Mouse (Mus musculus) T-helper 1 cell (primary cell): ENCODE measurements around the gene Rpia.

Experiments used
- in situ Hi-C: fragments of 300-600 bp; cut with MboI, MseI; formaldehyde crosslinking; loops from one replicate; pipeline ENCODE4 v1.15.1; 2025; ENCODE audit warnings: high pct_unique_total_duplicates

The Rpia gene

DNA sequence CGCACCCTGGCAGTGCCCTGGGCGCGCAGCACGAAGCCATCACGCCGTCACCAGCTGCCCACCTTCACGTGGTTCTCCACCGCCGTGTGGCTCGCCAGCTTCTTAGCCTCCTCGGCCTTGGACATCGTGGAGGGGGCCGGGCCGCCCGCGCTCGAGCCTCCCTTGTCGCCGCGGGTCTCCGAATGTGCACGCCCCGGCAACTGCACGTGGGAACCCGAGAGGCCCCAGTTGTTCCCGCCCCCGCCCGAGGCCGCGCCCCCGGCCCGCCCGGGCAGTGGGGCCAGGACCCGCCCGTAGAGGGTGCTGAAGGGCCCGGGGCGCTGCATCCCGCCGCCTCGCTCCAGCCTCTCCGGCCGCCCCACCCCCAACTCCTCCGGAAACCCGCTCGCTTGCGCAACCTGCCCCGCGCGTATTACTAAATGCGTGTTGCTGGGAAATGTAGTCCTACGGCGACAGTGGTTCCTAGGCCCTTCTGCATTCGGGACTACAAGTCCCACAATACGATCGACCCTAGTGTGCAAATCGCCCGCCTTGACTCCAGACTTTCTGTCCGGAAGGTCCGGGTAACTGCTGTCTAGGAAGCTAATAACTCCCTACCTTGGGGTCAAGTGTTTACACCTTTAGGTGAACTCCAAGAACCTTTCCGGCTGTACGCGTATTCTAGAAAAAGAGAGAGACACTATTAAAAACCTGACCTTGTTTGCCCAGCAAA lies at the start of gene Rpia:
TSS of gene Rpia (minus strand) at position 409 of the 712 bp plus-strand sequence.
- in situ Hi-C loops = no loop called here

DNA sequence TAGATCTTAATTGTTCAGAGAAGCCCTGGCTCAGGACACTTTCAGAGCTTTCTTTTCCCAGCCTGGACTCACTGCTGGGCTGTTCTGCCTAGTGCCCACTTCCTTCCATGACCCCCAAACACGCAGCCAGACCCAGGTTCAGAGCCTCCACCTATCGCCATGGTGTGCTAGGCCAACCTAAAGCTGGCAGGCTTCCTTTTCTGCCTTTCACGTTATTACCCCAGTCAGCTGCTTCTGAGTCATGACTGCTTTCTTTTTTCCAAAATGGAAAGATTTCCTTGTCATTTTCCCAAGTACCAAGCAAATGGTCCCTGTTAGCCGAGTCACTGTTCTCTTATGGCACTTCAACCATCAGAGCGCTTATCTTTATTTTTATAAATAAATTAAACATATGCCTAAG lies 48.2 kb upstream of the Rpia start:
- in situ Hi-C loops = no loop called here

DNA sequence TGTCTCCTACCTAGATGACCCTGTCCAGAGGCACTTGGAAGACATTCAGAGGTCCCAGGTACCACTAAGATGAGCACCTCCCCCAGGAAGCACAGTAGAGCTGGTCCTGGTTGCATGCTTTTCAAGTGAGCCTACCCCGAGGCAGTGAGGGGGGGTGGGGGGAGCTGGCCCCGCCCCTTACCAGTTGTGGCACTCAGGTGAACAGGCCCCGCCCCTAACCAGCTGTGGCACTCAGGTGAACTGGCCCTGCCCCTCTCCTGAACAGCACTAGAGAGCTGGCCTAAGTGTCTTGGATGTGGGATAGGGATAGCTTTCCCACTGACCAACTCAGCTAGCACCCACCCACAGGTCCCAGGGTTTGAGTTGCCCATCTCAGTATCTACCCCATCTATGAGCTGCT lies 46.5 kb upstream of the Rpia start:
- in situ Hi-C loops = loop anchor here (10.0 kb wide), 1 partner anchor 1776 kb away; the partner anchor contains the start of gene Tgoln1

DNA sequence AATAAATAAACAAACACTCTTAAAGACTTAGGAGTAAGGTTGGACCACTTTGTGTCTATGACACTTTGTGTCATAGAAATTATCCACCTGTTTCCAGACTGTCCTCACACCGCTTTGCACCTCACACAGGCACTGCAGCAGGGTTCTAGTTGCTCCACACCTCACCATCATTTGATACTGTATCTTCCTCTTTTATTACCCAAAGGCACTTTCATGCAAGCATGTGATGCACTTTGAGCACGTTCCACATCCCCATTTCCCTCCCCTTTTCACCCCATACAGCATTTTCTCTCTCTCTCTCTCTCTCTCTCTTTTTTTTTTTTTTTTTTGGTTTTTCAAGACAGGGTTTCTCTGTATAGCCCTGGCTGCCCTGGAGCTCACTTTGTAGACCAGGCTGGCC lies 45.3 kb upstream of the Rpia start:
- in situ Hi-C loops = loop anchor here (10.0 kb wide), 1 partner anchor 1778 kb away; the partner anchor contains the start of gene Tgoln1

DNA sequence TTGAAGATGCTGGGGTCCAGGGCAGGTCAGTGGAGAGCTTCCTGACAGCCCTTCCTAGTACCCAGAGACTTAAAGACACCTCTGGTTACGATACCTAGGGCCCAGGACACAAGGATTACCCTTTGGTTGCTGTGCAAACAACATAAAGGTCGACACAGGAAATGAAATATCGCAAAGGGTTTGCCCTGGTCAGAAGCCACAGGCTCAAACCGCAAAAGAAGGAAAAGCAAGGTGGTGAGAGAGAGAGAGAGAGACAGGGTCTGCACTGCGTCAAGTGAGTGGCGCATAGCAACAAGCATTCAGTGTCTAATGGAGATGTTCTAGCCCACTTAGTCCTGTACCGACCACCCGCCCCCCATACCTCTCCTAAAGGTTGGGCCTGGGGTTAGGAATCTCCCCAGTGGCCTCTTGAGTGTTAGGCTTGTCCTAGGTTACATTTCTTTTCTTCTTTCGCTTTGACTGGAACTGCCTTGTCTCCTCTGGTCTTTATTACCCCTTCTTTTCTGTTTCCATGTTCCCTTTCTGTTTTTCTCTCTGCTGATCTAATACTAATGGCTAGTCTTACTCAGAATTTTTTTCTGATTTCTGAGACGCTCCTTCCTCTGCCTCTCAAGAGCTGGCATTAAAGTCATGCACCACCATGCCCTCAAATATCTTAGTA lies 39.3 kb upstream of the Rpia start:
- in situ Hi-C loops = loop anchor here (10.0 kb wide), 1 partner anchor 1783 kb away; the partner anchor contains the start of gene Tgoln1

DNA sequence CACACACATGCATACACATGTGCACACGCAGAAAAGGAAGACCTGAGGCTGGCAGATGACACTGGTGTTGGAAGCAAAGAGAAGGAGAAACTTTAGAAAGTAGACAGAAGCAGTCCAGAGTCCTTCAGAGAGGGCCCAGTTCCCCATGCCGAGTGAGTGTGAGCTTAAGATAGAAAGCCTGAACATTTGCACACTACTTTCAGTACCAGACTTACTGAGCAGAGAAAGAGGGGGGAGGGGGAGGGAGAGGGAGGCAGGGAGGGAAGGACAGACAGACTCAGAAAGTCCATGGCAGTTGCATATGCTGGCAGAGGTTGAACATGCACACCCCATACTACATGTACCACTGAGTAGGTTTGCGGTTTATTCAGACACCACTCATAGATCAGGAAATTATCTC lies 38.5 kb upstream of the Rpia start:
- in situ Hi-C loops = loop anchor here (10.0 kb wide), 1 partner anchor 1784 kb away; the partner anchor contains the start of gene Tgoln1

DNA sequence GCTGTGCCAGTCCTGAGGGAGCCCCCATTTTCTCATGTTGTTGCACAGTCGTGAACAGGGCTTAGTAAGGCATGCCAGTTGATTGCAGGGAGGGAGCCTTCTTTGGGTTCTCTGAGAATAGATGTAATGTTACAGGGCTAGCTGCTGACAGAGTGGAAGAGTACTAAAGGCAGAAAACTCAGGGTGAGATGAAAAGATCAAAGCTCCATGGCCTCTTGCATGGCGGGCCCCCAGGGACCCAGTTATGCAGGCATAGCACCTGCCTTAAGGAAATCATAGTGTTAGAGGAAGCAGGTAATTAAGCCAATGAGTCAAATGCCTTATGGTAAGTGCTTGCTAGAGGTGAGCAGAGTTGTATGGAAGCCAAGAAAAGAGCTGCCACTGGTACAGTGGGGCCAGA lies 37.4 kb upstream of the Rpia start:
- in situ Hi-C loops = no loop called here

DNA sequence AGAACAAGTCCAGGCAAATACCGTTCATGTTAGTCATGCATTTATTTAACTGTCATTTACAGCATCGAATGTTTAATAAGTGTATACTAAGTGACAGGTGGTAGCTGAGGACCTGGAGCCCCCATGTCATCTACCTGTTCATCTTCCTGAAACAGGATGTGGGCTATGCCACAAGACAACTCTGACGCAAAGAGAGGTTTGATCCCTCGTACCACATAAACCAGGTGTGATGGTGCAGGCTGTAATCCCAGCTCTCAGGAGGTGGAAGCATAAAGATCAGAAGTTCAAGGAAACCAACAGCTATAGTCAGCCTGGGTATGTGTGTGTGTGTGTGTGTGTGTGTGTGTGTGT lies 32.9 kb upstream of the Rpia start:
- in situ Hi-C loops = loop anchor here (5.0 kb wide), 1 partner anchor 52 kb away; no protein-coding TSS in a partner anchor

DNA sequence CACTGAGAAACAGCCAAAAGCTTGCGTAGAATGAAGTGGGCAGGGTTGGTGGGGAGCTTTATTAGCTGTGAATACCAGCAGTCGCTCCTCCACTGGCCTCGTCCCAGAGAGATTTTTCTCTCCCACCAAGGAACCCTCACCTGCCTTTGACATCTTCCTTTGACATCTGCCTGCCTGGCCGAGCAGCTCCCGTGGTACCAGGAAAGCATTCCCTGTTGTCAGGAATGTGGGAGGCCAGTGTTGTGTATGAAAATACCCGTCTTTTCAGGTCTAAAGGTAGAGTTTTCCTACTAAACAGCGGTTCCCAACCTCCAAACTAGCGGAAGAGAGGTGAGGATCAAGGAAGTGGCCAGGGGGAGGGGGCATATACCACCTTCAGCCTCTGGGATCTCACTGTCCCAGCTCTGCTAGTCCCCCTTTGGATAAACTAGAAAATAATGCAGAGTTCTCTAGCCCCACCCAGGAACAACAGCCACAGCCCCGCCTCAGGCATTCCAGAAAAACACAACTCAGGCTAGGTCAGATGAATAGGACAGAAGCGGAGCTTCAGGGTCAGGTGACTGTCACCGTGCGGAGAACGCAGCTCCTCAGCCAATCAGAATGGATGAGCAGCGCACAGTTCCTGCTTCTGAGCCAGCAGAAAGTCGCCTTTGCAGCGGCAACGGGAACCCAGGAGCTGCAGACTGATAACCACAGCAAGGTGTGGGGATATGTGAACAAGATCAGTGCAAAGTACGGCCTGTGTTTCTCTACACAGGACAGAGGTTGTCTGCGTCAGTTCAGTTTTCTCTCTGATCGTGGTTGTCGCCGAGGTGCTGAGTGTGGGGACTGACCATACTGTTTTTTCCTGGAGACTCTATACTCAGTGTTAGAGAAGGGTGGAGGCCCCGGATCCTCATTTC lies 32.3 kb upstream of the Rpia start:
- in situ Hi-C loops = loop anchor here (5.0 kb wide), 1 partner anchor 53 kb away; no protein-coding TSS in a partner anchor

DNA sequence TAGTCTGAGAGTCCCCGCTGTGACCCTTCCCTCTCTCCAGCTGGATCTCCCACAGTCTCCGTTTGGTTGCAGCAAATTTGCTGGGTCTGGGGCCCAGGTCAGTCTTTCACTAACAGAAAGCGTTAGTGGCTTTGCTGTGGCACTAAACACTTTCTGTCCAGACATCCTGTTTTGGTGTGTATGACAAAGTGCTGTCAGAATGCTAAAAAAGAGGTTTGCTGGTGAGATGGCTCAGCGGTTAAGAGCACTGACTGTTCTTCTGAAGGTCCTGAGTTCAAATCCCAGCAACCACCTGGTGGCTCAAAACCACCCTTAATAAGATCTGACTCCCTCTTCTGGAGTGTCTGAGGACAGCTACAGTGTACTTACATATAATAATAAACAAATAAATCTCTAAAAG lies 31.2 kb upstream of the Rpia start:
- in situ Hi-C loops = loop anchor here (5.0 kb wide), 1 partner anchor 54 kb away; no protein-coding TSS in a partner anchor

DNA sequence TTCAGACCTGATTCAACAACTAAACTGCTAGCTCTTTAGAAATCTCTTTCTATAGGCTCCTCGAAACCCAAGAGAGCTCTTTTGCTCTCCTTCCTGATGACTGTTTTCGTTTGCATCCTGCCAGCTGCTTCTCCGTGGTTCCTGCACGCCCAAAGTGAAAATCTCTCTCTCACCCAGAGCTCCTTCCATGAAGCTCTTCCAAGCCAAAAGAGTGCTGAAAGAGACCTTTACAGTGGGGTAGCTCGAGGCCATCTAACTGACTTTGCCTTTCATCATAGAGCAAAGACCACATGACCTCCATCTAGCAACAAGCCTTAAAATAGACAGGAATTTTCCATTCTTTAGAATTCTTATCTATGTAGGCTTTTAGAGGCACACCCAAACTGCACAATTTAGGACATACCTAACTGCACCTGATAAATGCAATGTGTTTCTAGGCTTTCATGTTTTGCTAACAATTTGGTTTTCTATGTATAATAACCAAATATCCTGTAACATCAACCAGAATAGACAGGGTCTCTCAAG lies 30.4 kb upstream of the Rpia start:
- in situ Hi-C loops = loop anchor here (5.0 kb wide), 1 partner anchor 55 kb away; no protein-coding TSS in a partner anchor

DNA sequence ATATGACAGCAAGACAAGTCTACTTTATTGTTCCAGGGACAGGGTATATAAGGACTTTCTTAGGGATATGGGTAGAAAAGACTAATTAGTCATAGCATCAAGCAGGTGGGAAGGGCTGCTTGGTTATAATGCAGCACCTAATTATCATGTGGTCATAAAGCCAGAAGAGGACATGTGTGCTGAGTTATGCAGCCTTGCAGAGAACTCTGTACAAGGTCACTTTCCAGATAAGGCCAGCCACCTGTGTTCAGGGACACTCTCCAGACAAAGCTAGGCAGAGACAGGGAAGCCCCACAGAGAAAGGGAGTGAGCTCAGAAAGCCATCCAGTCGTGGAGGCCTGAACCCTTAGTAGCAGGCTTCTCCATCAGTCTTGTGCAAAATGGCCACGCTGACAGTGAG lies 29.5 kb upstream of the Rpia start:
- in situ Hi-C loops = loop anchor here (5.0 kb wide), 1 partner anchor 56 kb away; no protein-coding TSS in a partner anchor

DNA sequence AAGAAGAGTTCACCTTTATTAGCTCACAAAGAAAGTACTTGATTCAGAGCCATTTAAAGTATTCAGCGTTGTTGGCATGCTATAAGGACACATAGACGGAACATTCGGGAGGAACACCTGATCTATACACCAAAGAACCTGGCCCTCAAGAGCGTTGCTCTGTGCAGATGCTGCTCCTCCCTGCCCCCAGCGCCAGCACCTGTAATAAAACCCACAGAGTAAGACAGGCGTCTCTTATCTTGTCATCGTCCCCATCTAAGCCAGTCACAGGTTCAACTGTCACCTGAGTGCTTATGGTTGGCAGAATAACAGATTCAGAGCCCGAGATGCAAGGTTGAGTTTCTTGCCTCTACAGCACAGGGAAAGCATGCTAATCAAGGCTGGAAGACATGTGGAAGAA lies 23.4 kb upstream of the Rpia start:
- in situ Hi-C loops = no loop called here

DNA sequence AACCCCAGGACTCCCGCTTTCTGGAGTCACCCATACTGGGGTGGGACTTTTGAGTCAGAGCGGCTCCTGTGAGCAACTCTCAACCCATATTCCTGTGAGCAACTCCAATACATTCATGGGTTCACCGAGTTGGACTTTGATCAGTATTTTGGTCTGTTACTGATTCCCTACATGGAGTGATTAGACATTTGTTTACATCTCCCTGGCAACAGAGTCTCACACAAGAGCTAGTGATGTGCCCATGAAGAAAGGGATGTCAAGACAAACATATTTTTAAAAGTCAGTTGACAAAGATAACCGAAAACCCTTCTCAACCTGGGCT lies 22.6 kb upstream of the Rpia start:
- in situ Hi-C loops = no loop called here

DNA sequence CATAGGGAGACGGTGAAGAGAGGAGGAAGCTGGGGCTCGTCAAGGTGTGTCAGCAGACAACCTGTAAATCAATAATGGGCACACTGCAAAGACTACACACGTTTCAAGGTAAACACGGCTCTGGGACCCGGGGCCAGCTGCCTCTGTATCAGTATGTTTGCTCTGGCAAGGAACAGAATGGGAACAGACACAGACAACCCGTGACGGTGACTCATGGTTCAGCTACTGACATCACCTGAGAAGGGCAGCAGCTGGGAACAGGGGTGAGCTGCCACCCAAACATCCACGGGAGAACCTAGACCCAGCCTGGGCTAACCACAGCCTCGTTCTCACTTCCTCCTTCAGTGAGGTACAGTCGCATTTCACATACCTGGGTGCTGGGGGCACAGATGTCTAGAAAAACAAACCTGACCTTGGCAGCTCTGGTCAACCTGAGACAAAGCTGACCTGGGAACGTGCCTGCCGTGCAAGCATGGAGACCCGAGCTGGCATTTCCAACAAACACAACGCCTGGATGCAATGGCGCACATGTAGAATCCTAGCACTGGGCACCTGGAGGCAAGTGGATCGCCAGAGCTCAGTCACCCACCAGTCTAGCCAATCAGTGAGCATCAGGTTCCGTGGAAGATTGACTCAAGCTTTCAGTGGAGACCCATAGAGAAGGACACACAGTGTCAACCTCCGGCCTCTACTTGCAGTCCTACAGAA lies 22.0 kb upstream of the Rpia start:
- in situ Hi-C loops = no loop called here

DNA sequence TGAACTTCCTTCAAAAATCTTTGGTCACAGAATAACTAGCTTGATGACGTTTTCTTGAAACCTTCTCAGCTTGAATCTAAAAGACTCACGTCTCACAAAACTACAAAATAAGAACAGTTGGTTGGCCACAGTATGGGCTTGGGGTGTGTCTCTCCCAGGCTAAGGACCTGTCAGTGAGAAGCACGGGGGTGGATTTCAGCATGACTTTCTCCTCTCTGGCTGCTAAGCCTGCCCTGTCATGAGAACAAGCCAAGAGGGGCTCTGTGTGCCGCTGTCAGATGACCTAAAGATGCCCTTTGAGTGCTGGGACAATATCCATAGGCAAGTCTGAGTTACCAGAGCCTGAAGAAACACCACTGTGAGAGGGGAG lies 20.5 kb upstream of the Rpia start:
- in situ Hi-C loops = no loop called here

DNA sequence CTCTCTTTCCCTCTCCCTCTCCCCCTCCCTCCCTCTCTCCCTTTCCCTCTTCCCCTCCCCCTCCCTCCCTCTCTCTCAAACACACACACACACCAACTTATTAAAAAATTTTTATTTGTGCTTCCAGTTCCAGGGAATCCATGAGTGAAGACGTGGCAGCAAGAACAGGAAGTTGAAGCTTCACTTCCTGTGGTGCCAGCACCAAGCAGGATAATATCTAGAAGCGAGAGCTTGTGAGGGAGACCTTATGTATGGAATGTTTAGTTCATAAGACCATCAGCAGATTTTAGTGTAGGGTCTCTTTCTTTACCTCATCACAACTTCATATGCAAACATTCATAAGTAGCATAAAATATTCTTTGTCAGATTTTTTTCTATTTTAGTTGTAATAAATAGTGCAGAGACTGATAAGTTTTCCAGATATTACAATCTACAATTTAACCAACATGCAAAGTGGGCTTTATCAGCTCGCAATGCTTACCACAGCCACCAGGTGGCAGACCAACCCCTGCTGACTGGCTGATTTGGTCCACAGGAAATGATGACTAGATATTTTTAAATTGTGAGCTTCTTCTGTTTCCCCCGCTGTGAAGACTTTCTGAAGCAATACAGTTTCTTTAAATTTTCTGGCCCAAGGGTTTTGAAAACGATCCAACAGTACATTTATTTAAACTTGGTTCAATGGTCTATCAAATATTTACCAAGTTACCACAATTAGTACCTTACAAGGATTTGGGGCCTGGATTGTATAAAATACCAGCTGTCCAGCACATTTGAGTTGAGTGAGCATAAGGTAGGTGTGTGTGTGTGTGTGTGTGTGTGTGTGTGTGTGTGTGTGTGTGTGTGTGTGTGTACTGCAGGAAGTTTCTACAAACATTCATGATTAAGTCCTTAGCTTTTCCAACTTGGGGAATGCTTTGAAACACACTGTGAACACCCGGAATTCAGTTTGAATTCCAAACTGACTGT lies 19.8 kb upstream of the Rpia start:
- in situ Hi-C loops = no loop called here

DNA sequence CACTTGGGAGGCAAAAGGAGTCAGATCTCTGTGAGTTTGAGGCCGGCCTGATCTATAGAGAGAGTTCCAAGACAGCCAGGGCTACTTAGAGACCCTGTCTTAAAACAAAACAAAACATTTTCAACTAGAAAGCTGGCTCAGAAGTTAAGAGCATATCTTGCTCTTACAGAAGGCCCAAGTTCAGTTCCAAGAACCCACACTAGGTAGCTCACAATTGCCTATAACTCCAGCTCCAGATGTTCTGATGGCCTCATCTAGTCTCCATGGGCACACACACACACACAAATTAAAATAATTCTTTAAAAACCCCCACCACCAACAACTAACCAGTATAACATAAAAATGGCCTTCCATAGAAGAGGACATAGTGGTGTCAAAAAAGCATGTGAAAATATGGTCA lies 18.5 kb upstream of the Rpia start:
- in situ Hi-C loops = no loop called here

DNA sequence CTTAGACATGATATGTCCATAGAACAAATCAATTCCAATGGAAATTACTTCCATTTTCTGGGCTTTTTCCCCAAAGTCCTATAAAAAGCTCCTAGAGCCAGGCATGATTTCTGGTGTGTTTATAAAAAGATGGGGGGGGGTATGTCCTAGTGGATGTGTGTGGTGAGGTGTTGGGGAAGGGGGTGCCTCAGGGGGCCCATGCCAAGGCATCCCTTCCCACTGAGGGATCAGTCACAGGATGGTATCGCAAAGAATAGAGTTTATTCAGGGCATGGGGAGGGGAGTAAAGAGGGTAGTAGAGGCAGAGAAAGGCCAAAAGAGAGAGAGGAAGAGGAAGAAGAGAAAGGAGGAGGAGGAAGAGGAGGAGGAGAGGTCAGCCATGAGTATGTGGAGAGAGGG lies 14.5 kb upstream of the Rpia start:
- in situ Hi-C loops = no loop called here
